Mouse (Mus musculus) erythroblast, adult 5-6 weeks (primary cell): Measurements from ENCODE around the gene Prdm11. TPM values are rescaled to one million over a fixed set of nuclear protein-coding genes. Genes with fewer than 3 reads are reported as not detected.

ENCODE experiments used
- ATAC-seq: replicated peaks from 2 replicates; pipeline ENCODE4 v1.8.0; 2016; ENCODE audit warnings: moderate number of reproducible peaks, mild to moderate bottlenecking, moderate TSS enrichment, inconsistent platforms; ENCODE audit not compliant: poor library complexity, low FRiP score, severe bottlenecking
- total RNA-seq, 2 experiments: library from RNA; stranded (forward) in 1 of 2; stranded (reverse) in 1 of 2; fragments of 150-400 nt in 1 of 2; fragments of 200-764, 138-1000 nt in 1 of 2; gene quantifications; 2 replicates each; pipeline versions ENCODE4 v1.2.3 to v1.2.4; 2015 to 2017; ENCODE audit warnings: low replicate concordance in 2 of 2

Prdm11 gene
- total RNA-seq, 2 experiments from 2014 or later: 0.19 to 0.77 TPM

DNA sequence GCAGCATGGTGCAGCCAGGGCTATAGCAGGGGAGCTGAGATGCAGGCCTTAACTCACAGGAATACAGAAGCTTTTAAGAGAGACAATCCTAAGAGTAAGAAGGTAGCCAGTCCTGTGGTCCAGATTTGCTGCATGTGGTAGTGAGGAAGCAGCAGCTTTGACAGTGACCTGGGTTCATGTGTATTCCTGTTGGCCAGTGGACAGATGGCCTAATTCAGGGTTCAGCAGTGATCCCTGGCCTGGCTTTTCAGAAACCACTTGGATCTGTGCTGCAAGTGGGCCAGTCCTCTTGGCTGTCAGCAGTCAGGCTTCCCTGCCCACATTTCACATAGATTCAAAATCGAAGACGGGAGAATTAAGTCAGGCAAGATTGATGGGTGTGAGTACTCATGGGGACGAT is 104.5 kb downstream of the Prdm11 start:
- no peak for ATAC-seq

DNA sequence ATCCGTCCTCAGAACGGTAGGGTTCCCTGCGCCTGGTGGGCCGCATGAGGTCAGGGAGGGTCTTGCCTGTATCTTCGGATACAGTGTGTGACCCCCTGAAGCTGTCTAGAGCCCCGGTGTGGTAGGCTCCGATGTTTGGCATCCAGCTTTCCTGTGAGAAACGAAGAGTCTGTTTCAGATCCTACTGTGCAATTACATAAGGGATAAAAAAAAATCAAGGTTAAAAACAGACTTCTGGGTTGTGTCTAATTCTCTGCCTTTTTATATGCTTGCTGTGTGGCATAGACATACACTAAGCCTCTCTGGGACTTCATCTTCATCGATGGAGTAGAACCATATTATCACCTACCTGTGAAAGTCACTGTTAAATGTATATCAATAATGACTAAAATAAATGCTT is 105.0 kb downstream of the Prdm11 start:
- ATAC-seq: no peak

DNA sequence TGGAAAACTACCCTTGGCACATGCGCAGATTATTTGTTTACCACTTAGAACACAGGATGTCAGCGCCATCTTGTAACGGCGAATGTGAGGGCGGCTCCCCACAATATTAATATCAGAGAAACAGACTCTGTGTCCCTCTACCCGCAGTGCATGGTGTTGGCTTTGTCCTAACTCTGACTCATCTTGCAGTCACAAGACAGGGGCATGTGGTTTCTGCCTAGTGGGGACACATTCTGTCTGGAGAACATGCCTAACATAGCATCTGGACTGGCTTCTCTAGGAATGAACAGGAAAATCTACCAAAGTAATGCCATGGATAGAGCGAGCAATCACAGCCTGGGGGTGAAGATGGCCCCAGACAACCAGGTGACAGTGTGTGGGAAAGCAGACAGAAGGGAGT is 107.1 kb downstream of the Prdm11 start:
- no peak for ATAC-seq

DNA sequence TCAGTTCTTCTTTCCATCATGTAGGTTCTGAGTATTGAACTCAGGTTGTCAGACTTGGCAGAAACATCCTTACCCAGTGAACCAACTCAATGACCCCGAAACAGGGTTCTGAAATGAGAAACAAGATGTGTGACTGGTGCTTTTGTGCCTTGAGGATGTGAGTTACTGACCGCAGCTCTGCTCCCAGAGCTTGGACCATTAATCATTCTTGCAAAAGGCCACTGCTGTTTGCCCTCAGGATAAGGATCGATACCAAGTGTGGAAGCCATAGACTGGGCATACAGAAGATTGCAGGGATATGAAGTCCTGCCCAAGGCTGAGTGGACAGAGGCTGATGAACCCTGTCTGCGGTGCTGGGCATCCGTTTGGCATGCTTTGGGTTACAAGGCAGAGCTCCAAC is 107.9 kb downstream of the Prdm11 start:
- ATAC-seq: no peak

GRCm38 (mm10) chr2:92935483-92935882 is 110.5 kb downstream of the Prdm11 start:
- no peak for ATAC-seq

GRCm38 (mm10) chr2:92934312-92934982 is 111.5 kb downstream of the Prdm11 start:
- ATAC-seq: no peak

GRCm38 (mm10) chr2:92933379-92933778 is 112.6 kb downstream of the Prdm11 start:
- no peak for ATAC-seq

DNA sequence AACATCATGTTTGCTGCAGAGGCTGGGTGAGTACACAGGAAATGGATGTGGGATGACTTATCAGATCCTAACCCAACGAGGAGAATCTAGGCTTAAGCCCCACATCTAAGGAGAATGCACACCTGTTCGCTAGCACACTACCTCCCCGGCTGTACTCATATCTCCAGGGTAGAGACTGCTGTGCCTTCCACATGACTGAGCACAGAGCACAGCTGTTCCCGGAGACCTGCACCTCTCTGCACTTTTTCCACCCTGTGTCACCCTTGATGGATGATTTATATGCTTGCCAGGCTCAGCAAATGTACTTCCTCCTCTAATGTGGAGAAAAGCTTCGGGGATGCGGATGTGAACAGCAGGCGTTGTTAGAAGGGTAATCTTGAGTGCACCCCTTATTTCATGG is 114.9 kb downstream of the Prdm11 start:
- ATAC-seq: no peak

DNA sequence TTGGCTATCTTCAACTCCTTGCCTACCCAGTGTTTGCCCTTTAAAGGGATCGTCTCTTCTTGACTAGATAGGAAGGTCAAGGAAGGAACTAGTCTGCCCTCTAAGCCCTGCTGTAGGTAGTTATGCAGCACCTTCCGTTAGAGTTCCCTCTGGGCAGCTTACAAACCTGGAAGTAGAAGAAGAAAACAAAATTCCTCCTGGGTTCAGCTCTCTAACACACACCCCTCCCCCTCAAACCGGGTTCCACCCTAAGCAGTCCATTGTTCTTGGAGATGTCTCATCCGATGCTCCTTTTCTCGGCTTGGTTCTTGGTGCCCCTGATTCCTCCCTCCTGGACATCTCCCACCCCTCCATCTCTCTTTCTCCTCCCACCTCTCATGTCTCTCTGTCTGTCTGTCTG is 116.3 kb downstream of the Prdm11 start:
- no peak for ATAC-seq

GRCm38 (mm10) chr2:92924677-92925259 is 121.2 kb downstream of the Prdm11 start:
- ATAC-seq: no peak

- no peak for ATAC-seq
Measured at GRCm38 (mm10) chr2:92920709-92921108, 125.3 kb downstream of the Prdm11 start.

GRCm38 (mm10) chr2:92917405-92918142 is 128.4 kb downstream of the Prdm11 start:
- no peak for ATAC-seq

GRCm38 (mm10) chr2:92915659-92916631 is 130.0 kb downstream of the Prdm11 start:
- ATAC-seq: no peak

Other genes with a start within 250 kb of the Prdm11 start
- gene Syt13, start 131.1 kb downstream of the Prdm11 start, total RNA-seq (2015; ENCODE audit: low replicate concordance): not detected in 2 replicates
- not detected in 2 replicates for gene Syt13, start 131.1 kb downstream of the Prdm11 start, total RNA-seq (2017; ENCODE audit: low replicate concordance)
- 0.96 TPM in 1 of 2 replicates, not detected in the other for gene Trp53i11, start 141.4 kb upstream of the Prdm11 start, total RNA-seq (2015; ENCODE audit: low replicate concordance)
- gene Trp53i11, start 141.4 kb upstream of the Prdm11 start, total RNA-seq (2017; ENCODE audit: low replicate concordance): 0.34 TPM in 1 of 2 replicates, not detected in the other